Mouse (Mus musculus) left cerebral cortex, adult 9 months (tissue): ENCODE results near the gene Ctr9.

Experiments used
- DNase-seq, 2 experiments: peaks; one replicate each; pipeline ENCODE4 v3.0.0; 2022; ENCODE audit warnings: low spot score in 2 of 2

Ctr9 gene

DNA sequence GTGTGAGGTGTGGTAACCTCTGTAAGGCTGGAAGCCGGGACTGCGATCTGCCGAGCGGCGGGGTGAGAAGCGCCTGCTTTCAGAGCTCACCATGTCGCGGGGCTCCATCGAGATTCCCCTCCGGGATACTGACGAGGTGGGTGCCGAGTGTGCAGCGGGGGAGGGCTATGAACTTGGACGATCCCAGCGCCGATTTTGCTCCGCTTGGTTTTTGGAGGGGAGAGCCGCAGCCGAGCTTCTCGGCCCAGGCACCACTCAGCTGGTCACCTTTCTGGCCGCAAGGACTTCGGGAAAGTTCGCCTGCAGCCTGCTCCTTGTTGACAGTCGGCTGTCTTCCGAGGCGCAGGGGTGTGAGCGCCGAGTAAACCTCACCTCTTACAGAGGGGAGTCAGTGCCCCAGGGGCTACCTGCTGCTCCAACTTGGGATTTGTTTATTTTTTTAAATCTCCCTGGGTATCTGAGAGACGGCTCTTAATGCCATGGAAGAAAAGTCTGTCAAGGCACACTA lies 349 bp downstream of the Ctr9 start:
- DNase-seq, result no peak

DNA sequence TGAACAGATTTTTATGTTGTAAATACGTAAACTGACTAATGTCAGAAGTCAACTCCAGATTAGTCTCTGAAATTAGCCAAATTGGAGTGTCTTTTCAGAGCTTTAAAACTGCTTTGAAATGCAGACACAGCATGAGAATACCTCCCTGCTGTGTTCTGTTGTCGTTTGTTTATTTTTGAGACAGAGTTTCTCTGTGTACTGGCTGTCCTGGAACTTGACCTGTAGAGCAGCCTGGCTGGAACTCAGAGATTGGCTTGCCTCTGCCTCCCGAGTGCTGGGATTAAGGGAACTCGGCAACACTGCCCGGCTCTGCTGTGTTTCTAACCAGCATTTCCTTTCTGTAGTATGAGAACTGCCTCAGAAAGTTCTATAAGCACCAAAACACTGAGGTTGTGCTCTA lies 20.2 kb downstream of the Ctr9 start:
- no peak for DNase-seq

DNA sequence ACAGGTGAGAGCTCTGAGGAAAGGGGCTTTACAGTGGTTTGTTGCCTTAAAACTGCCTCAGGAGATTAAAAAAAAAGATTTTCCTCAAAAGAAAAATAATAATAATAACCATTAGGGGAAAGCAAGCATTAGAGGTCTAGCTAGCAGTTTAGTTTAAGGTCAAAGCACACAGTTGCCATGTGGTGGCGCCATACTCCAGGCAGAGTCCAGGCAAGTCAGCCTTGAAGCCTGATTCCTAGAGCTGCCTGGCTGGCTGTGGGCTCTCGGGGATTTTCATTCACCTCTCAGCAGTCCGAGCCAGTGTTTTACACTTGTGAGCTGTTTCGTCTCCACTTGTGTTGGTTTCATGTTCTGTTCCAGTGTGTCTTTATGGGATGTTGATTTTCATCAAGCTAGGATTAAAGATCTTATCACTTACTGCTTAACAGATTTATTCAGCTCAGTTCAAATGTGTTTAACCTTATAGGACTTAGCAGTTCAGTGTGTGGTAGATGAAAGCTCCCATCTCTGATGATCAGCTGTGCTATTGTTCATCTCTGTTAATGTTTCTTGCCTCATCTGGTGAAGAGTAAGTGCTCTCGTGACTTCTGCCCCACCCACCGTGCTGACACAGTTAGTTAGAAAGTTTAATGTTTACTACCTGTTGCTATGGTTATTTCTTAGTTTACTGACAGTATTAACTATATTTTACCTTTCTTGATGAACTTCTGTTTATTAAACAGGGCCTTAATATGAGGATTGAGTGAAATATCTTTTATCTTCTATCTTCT lies 21.1 kb downstream of the Ctr9 start:
- DNase-seq, result peak in 1 of 2 experiments; percentile 57

- no peak for DNase-seq
Observed at GRCm38 (mm10) chr7:111055221-111055620, 26.5 kb downstream of the Ctr9 start.

GRCm38 (mm10) chr7:111055984-111056657 lies 27.4 kb downstream of the Ctr9 start:
- DNase-seq, result no peak

DNA sequence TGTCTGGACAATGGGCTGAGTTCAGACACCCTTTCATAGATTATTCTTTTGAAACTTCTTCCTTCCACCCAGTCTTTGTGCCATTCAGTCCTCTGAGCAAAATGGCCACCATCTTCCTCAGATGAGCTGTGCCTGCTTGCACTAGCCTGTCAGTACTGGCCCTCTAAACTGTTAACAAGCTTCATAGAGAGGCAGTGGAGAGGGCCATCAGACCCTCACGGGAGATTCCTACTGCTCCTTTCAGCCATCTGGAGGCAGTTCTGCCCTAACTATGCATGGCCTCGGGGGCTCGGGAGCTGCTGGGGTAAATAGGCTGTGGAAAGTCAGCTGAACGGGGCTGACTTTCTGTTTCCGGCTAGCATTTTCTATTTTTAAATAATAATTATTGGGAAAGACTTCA lies 30.8 kb downstream of the Ctr9 start:
- DNase-seq, result no peak

- DNase-seq, result no peak
Observed at GRCm38 (mm10) chr7:111062971-111063370, 34.2 kb downstream of the Ctr9 start.

DNA sequence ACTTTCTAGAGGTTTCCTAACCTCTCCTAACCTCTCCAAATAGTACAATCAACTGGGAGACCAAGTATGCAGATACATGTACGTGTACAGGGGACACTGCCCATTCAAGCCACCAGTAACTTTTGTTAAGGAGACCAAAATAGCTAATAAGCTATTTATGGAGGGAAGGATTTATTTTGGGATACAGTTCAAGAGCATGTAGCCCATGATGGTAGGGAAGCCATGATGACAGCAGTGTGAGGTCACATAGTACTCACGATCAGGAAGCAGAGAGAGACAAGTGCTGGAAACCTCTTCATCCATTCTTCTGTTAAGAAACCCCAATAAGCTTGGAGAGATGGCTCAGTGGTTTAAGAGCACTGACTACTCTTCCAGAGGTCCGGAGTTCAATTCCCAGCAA lies 39.4 kb downstream of the Ctr9 start:
- no peak for DNase-seq

DNA sequence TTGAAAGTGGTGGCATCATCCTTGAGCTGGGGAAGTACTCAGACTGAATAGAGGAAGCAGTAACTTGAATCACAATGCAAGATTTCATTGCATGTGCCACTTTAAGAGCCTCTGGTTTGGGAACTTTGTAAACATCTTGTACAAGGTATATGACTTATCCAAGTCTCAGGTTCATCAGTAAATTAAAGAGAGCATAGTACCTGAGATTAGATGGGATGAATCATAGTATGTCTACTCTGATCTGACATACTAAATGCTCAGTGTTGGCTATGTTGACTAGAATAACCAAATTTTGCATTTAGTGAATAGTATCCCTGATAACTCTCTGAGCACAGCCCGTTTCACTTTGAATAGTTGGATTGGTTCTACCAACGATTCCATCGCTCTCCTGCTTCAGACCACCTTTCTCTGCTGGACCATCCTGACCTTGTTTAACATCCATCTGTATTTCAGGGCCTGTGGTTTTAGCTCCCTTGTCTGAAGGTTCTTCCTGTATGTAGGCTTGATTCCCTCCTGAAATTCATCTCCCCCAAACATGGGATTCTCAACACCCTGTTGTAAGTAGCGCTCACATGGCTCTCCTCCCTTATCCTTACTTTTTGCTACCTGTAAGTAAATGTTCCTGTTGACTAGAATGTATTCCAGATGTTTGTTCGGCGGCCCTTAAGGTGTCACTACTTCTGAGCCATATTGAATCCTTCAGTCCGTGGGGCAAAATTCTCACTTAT lies 40.9 kb downstream of the Ctr9 start:
- DNase-seq, result no peak

DNA sequence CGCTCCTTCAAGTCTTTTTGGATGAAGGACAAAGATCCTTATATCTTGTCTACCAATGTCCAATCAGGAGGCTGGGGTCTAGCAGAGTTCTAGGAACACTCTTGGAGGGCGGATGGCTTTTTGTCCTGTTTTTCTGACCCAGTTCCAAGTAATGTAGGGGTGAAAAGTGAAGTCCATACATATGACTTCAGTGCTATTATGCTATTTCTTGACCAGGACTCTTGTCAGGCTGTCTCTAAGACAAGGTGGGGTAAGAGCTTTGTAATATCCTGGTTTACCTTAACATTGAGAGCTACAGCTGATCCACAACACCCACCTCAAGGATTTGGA lies 41.4 kb downstream of the Ctr9 start:
- DNase-seq, result no peak

DNA sequence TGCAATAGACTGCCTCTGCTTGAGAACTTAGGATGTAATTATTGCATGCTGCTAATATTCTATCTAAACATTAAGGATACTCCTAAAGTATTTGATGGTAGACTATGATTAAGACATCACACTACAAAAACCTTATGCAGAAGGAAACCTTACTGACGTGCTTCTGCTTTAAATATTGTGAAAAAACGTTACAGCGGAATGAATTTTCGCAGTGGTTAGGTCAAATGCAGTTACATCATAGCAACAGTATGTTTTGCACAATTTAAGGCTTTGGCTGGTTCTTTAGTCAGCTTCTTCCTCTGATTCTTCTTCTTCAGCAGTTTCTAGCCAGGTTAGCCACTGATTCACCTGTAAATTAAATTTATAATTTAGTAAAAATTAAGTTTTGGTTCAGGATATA lies 43.7 kb downstream of the Ctr9 start:
- no peak for DNase-seq

DNA sequence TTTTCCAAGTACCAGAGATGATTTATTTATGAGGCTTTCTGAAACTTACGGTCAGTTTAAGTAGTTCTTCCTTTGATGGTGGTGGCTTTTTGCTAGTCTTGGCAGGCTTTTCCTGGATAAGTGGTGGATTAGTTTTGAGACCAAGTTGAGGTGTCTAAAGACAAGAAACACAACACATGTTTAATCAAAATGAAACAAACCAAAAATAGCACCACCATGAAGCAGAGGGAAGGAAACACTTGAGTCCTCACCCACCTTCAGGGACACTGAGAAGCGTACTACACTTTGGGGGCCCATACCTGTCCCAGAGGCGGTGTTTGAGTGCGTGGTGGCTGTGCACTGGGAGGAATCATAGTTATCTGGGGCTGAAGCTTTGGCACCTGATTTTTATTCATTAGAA lies 46.5 kb downstream of the Ctr9 start:
- no peak for DNase-seq

GRCm38 (mm10) chr7:111078271-111078670 lies 49.5 kb downstream of the Ctr9 start:
- DNase-seq, result no peak

GRCm38 (mm10) chr7:111080026-111080425 lies 51.3 kb downstream of the Ctr9 start:
- DNase-seq, result no peak

- DNase-seq, result no peak
Observed at GRCm38 (mm10) chr7:111080876-111081275, 52.1 kb downstream of the Ctr9 start.

GRCm38 (mm10) chr7:111082043-111082821 lies 53.5 kb downstream of the Ctr9 start:
- peak; percentile 52 to 84 for DNase-seq

GRCm38 (mm10) chr7:111082822-111083732 lies 54.3 kb downstream of the Ctr9 start, which contains the start of gene Eif4g2:
TSS of gene Eif4g2 (minus strand) at chr7:111083030.
- peak; percentile 98 to 99 for DNase-seq

DNA sequence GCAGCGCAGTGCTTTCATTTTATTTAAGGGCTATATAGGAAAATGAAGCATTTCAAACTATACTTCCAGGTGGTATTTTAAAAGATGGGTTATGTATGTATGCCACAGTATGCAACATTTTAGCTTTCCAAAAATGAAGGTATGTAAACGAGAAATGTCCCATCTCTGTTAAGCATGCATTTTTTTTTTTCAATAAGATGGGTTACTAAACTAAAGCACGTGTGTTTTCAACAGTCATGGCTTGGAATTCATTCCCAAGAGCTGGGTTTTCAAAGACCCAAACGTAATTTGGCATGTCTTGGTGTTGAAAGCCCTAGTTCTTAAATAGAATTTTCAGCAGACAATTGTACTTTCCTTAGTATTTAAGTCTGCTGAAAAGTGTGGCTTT lies 55.0 kb downstream of the Ctr9 start:
- DNase-seq, result no peak

- no peak for DNase-seq
Observed at GRCm38 (mm10) chr7:111084443-111084842, 55.7 kb downstream of the Ctr9 start.

- DNase-seq, result no peak
Observed at GRCm38 (mm10) chr7:111085153-111085552, 56.4 kb downstream of the Ctr9 start.

- no peak for DNase-seq
Observed at GRCm38 (mm10) chr7:111095169-111095568, 66.4 kb downstream of the Ctr9 start.
